Mouse (Mus musculus): ENCODE results near the gene Pkd1l2.

The Pkd1l2 gene

GRCm38 (mm10) chr8:117082399-117082872 lies at the start of gene Pkd1l2:
Pkd1l2 (minus strand) TSS chr8:117082449.
- no peak for DNase-seq (ENCODE audit: low read depth)

- no peak for DNase-seq (ENCODE audit: low read depth)
Measured at GRCm38 (mm10) chr8:117127063-117127462, 44.8 kb upstream of the Pkd1l2 start.

GRCm38 (mm10) chr8:117126411-117126810 lies 44.2 kb upstream of the Pkd1l2 start:
- DNase-seq (ENCODE audit: low read depth) = no peak

- no peak for DNase-seq (ENCODE audit: low read depth)
Measured at GRCm38 (mm10) chr8:117125854-117126253, 43.6 kb upstream of the Pkd1l2 start.

GRCm38 (mm10) chr8:117123850-117124633 lies 41.8 kb upstream of the Pkd1l2 start:
- DNase-seq (ENCODE audit: low read depth) = no peak

- DNase-seq (ENCODE audit: low read depth) = no peak
Measured at GRCm38 (mm10) chr8:117121277-117121676, 39.0 kb upstream of the Pkd1l2 start.

- no peak for DNase-seq (ENCODE audit: low read depth)
Measured at GRCm38 (mm10) chr8:117118409-117118808, 36.2 kb upstream of the Pkd1l2 start.

GRCm38 (mm10) chr8:117116534-117116933 lies 34.3 kb upstream of the Pkd1l2 start:
- DNase-seq (ENCODE audit: low read depth) = no peak

GRCm38 (mm10) chr8:117115676-117116446 lies 33.6 kb upstream of the Pkd1l2 start:
- peak; percentile 39 for DNase-seq (ENCODE audit: low read depth)

GRCm38 (mm10) chr8:117115094-117115493 lies 32.8 kb upstream of the Pkd1l2 start:
- no peak for DNase-seq (ENCODE audit: low read depth)

GRCm38 (mm10) chr8:117112261-117112660 lies 30.0 kb upstream of the Pkd1l2 start:
- no peak for DNase-seq (ENCODE audit: low read depth)

- no peak for DNase-seq (ENCODE audit: low read depth)
Measured at GRCm38 (mm10) chr8:117111641-117112040, 29.4 kb upstream of the Pkd1l2 start.

GRCm38 (mm10) chr8:117109801-117110390 lies 27.6 kb upstream of the Pkd1l2 start:
- DNase-seq (ENCODE audit: low read depth) = no peak

GRCm38 (mm10) chr8:117109018-117109711 lies 26.9 kb upstream of the Pkd1l2 start:
- DNase-seq (ENCODE audit: low read depth) = no peak

- no peak for DNase-seq (ENCODE audit: low read depth)
Measured at GRCm38 (mm10) chr8:117107533-117107932, 25.3 kb upstream of the Pkd1l2 start.

GRCm38 (mm10) chr8:117097564-117098191 lies 15.4 kb upstream of the Pkd1l2 start:
- DNase-seq (ENCODE audit: low read depth) = no peak

GRCm38 (mm10) chr8:117097051-117097563 lies 14.9 kb upstream of the Pkd1l2 start:
- no peak for DNase-seq (ENCODE audit: low read depth)

GRCm38 (mm10) chr8:117095647-117096046 lies 13.4 kb upstream of the Pkd1l2 start, which contains the start of gene Bco1:
Bco1 (plus strand) TSS chr8:117095854.
- DNase-seq (ENCODE audit: low read depth) = no peak

- no peak for DNase-seq (ENCODE audit: low read depth)
Measured at GRCm38 (mm10) chr8:117094053-117094452, 11.8 kb upstream of the Pkd1l2 start.

- DNase-seq (ENCODE audit: low read depth) = no peak
Measured at GRCm38 (mm10) chr8:117089802-117090201, 7.6 kb upstream of the Pkd1l2 start.

- no peak for DNase-seq (ENCODE audit: low read depth)
Measured at GRCm38 (mm10) chr8:117087036-117087435, 4.8 kb upstream of the Pkd1l2 start.

All from c-Kit-positive CD71-positive TER-119-negative erythroid progenitor cells, embryonic 14.5 days (primary cell).